ENCODE assay signal across 13 mouse cellular contexts in the genomic region with DNA sequence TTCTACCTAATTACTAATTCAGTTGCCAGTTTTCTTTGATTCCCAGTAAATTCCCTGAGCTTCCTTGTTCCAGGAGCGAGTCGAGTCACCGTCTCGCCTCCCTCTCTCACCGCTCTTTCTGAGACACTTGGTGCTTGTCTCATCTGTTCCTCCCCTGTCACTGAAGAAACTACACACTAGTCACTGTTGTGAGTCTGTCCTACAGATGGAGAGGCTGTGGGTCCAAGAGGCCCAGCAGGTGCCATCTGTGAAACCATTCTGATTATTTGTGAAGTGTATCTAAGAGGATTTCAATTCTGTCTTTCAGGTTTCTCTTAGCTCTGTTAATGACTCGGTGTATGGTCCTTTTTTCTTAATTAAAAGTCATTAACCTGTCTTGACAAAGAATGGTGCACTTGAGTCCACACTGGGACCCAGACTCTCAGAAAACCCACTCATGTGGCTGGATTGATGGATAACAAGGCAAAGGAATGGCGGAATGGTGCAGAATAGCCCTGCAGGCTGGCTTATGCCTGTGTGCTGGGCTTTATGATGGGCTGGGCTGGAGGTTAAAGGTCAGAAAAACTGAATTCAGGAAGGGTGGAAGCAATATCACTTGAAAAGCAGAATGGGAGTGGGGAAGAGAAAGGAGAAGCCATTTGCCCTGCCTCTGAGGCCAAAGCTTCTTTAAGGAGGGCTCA.
A peak's percentile ranks its signal among the peaks of the same experiment; 100 is the strongest.
DNase-seq lines count a peak whose midpoint lies in the region; ATAC-seq and TF ChIP-seq lines count a peak whose summit lies in the region.
"Had no signal": no experiment of that assay in that cellular context is flagged by ENCODE, and none has a peak within 500 bp of the region (broad histone marks: within the 10 kb centered on the region; RNA-seq: fewer than 3 reads in every experiment).

No protein-coding gene starts in this region.

- no peak for TF ChIP-seq POLR2A in cortical plate, adult 2 months (IDR thresholded peaks at IDR 0.05; ENCODE audit: extremely low read depth, insufficient read depth, low read length)

- DNase-seq in cerebellum, postnatal 10 days, result peak; percentile 24 to 43
- DNase-seq in cerebellum, adult 11 months, result no peak
- DNase-seq in heart, postnatal 4 days, result no peak
- DNase-seq in adrenal gland, adult 2 months, result no peak
- no peak for DNase-seq in T-cell, adult 2 months (ENCODE audit: low spot score)
- DNase-seq: liver, embryonic 13.5 days; lung, postnatal 4 days had no signal

- WGBS in forebrain, embryonic 15.5 days, result 37% methylated on average over 7 of the region's 7 CpGs
- 49% methylated on average over 7 of the region's 7 CpGs for WGBS in midbrain, embryonic 13.5 days

- peaks cover 12% of the 10 kb centered on the region; the same call in 1 of the 2 replicates for H3K4me1 ChIP-seq in cortical plate, adult 2 months (ENCODE audit: control insufficient read depth, insufficient read depth, low read length)
- H3K4me1 ChIP-seq in forebrain, embryonic 15.5 days, result peaks cover 18% of the 10 kb centered on the region
- H3K4me1 ChIP-seq in midbrain, embryonic 13.5 days (replicated peaks), result peaks cover 17% of the 10 kb centered on the region
- H3K4me1 ChIP-seq: liver, embryonic 13.5 days had no signal

- no peak overlapping the region for H3K9ac ChIP-seq in forebrain, embryonic 15.5 days (replicated peaks)
- H3K9ac ChIP-seq in midbrain, embryonic 13.5 days (replicated peaks), result no peak overlapping the region
- H3K9ac ChIP-seq: heart, embryonic 15.5 days; liver, embryonic 13.5 days had no signal

- H3K4me3 ChIP-seq in cortical plate, adult 2 months (ENCODE audit: insufficient read depth, low read length), result no peak overlapping the region
- no peak overlapping the region for H3K4me3 ChIP-seq in forebrain, embryonic 15.5 days
- no peak overlapping the region for H3K4me3 ChIP-seq in midbrain, embryonic 13.5 days (replicated peaks)
- H3K4me3 ChIP-seq: heart, embryonic 15.5 days; liver, embryonic 13.5 days had no signal

- no peak for TF ChIP-seq CTCF in cortical plate, adult 2 months (IDR thresholded peaks at IDR 0.05; ENCODE audit: extremely low read depth, insufficient read depth, low read length)

- no peak overlapping the region for H3K4me2 ChIP-seq in forebrain, embryonic 15.5 days (replicated peaks)
- no peak overlapping the region for H3K4me2 ChIP-seq in midbrain, embryonic 13.5 days (replicated peaks)
- H3K4me2 ChIP-seq: heart, embryonic 15.5 days; liver, embryonic 13.5 days had no signal

- peak; percentile 32; the same call in 1 of the 2 replicates for ATAC-seq in forebrain, embryonic 15.5 days (replicated peaks)
- ATAC-seq in midbrain, embryonic 13.5 days, result peak; percentile 43
- ATAC-seq: activated CD4-positive, CD25-positive, alpha-beta regulatory T cell, adult 4 months had no signal

- no peaks in the 10 kb centered on the region for H3K9me3 ChIP-seq in forebrain, embryonic 15.5 days
- H3K9me3 ChIP-seq in midbrain, embryonic 13.5 days, result no peaks in the 10 kb centered on the region
- H3K9me3 ChIP-seq: heart, embryonic 15.5 days; liver, embryonic 13.5 days had no signal

- H3K36me3 ChIP-seq in forebrain, embryonic 15.5 days, result no peaks in the 10 kb centered on the region
- H3K36me3 ChIP-seq in midbrain, embryonic 13.5 days, result no peaks in the 10 kb centered on the region
- H3K36me3 ChIP-seq: heart, embryonic 15.5 days; liver, embryonic 13.5 days had no signal

- peak overlapping the region; percentile 66; the same call in 1 of the 2 replicates for H3K27ac ChIP-seq in cortical plate, adult 2 months (ENCODE audit: insufficient read depth, low read length)
- peak overlapping the region; percentile 62 for H3K27ac ChIP-seq in forebrain, embryonic 15.5 days (replicated peaks)
- peak overlapping the region; percentile 47 for H3K27ac ChIP-seq in midbrain, embryonic 13.5 days
- H3K27ac ChIP-seq: heart, embryonic 15.5 days; kidney, postnatal 0 days; liver, embryonic 13.5 days had no signal

- H3K27me3 ChIP-seq in forebrain, embryonic 15.5 days, result no peaks in the 10 kb centered on the region
- H3K27me3 ChIP-seq in midbrain, embryonic 13.5 days, result no peaks in the 10 kb centered on the region
- H3K27me3 ChIP-seq: heart, embryonic 15.5 days; liver, embryonic 13.5 days had no signal

Comparison
In these comparisons a context has a peak if more than half of its experiments do, and no peak if none do; other contexts are left out.
1. DNase-seq: peak in cerebellum, postnatal 10 days (2 of 2); none in cerebellum, adult 11 months (single experiment), heart, postnatal 4 days (single experiment), adrenal gland, adult 2 months (single experiment) and T-cell, adult 2 months (single experiment).
2. Peak in every context shown above with its lines, with median percentiles within 50 percentile points of each other: H3K27ac ChIP-seq.